Mouse (Mus musculus): ENCODE results near the gene Ranbp3.

The Ranbp3 gene

GRCm38 (mm10) chr17:56673647-56674416, 738 bp downstream of the Ranbp3 start:
- no peak for DNase-seq (ENCODE audit: low read depth)

GRCm38 (mm10) chr17:56681791-56682190, 8.7 kb downstream of the Ranbp3 start:
- DNase-seq (ENCODE audit: low read depth) = no peak

- no peak for DNase-seq (ENCODE audit: low read depth)
These were observed 9.8 kb downstream of the Ranbp3 start for GRCm38 (mm10) chr17:56682880-56683279.

GRCm38 (mm10) chr17:56683546-56684140, 10.5 kb downstream of the Ranbp3 start:
- DNase-seq (ENCODE audit: low read depth) = no peak

GRCm38 (mm10) chr17:56684649-56685048, 11.6 kb downstream of the Ranbp3 start:
- DNase-seq (ENCODE audit: low read depth) = no peak

GRCm38 (mm10) chr17:56686801-56687200, 13.7 kb downstream of the Ranbp3 start:
- no peak for DNase-seq (ENCODE audit: low read depth)

- no peak for DNase-seq (ENCODE audit: low read depth)
These were observed 15.0 kb downstream of the Ranbp3 start for GRCm38 (mm10) chr17:56688045-56688444.

- no peak for DNase-seq (ENCODE audit: low read depth)
These were observed 15.6 kb downstream of the Ranbp3 start for GRCm38 (mm10) chr17:56688689-56689088.

- DNase-seq (ENCODE audit: low read depth) = no peak
These were observed 20.3 kb downstream of the Ranbp3 start for GRCm38 (mm10) chr17:56693395-56693794.

- DNase-seq (ENCODE audit: low read depth) = no peak
These were observed 20.8 kb downstream of the Ranbp3 start for GRCm38 (mm10) chr17:56693851-56694310.

GRCm38 (mm10) chr17:56700451-56700850, 27.4 kb downstream of the Ranbp3 start:
- DNase-seq (ENCODE audit: low read depth) = no peak

- DNase-seq (ENCODE audit: low read depth) = no peak
These were observed 29.9 kb downstream of the Ranbp3 start for GRCm38 (mm10) chr17:56703038-56703437.

- no peak for DNase-seq (ENCODE audit: low read depth)
These were observed 33.4 kb downstream of the Ranbp3 start for GRCm38 (mm10) chr17:56706515-56706914.

- no peak for DNase-seq (ENCODE audit: low read depth)
These were observed 35.6 kb downstream of the Ranbp3 start for GRCm38 (mm10) chr17:56708692-56709091.

GRCm38 (mm10) chr17:56709708-56710107, 36.6 kb downstream of the Ranbp3 start:
- no peak for DNase-seq (ENCODE audit: low read depth)

GRCm38 (mm10) chr17:56715360-56715759, 42.3 kb downstream of the Ranbp3 start:
- no peak for DNase-seq (ENCODE audit: low read depth)

- peak; percentile 32 for DNase-seq (ENCODE audit: low read depth)
These were observed 43.0 kb downstream of the Ranbp3 start for GRCm38 (mm10) chr17:56715914-56716654.

GRCm38 (mm10) chr17:56716655-56717362, 43.7 kb downstream of the Ranbp3 start:
- peak; percentile 100 for DNase-seq (ENCODE audit: low read depth)

- DNase-seq (ENCODE audit: low read depth) = peak; percentile 99
These were observed 44.4 kb downstream of the Ranbp3 start, which contains the start of the genes Ndufa11 and Vmac for GRCm38 (mm10) chr17:56717363-56718058. TSS of gene Ndufa11 (plus strand) at chr17:56717767. TSS of gene Vmac (minus strand) at chr17:56718022.

GRCm38 (mm10) chr17:56722441-56722840, 49.3 kb downstream of the Ranbp3 start:
- DNase-seq (ENCODE audit: low read depth) = no peak

- DNase-seq (ENCODE audit: low read depth) = no peak
These were observed 50.5 kb downstream of the Ranbp3 start for GRCm38 (mm10) chr17:56723419-56724161.
